Mouse (Mus musculus) liver, embryonic 13.5 days (tissue): Measurements from ENCODE around the gene Glrx. TPM values are rescaled to one million over a fixed set of nuclear protein-coding genes. Genes with fewer than 3 reads are reported as not detected.
"Not testable (repeated sequence)": the region's sequence is repeated elsewhere in the genome, so short reads cannot be mapped to it uniquely, and the experiment has no call there.

ENCODE experiments used
- ATAC-seq: fragments of 200-750 bp; cut with Nextera tagmentation; 2 replicates; pipeline ENCODE4 v1.8.0; 2017; ENCODE audit warnings: low read depth, mild to moderate bottlenecking, moderate number of reproducible peaks, moderate library complexity
- DNase-seq: peaks from one replicate; pipeline ENCODE4 v3.0.0; 2022
- H3K27ac ChIP-seq: fragments of 300-500 bp; sonication (generic); 2 replicates; pipeline ENCODE4 v1.5.1; 2015; ENCODE audit warnings: moderate library complexity, mild to moderate bottlenecking, inconsistent platforms
- H3K27me3 ChIP-seq: fragments of 300-500 bp; sonication (generic); 2 replicates; pipeline ENCODE4 v1.6.1; 2015; ENCODE audit warnings: mild to moderate bottlenecking, inconsistent platforms
- H3K36me3 ChIP-seq: fragments of 300-500 bp; sonication (generic); 2 replicates; pipeline ENCODE4 v1.6.1; 2015; ENCODE audit warnings: mild to moderate bottlenecking, inconsistent platforms
- H3K4me1 ChIP-seq: fragments of 300-500 bp; sonication (generic); replicated peaks from 2 replicates; pipeline ENCODE4 v1.6.1; 2015; ENCODE audit warnings: inconsistent platforms
- H3K4me2 ChIP-seq: fragments of 300-500 bp; sonication (generic); 2 replicates; pipeline ENCODE4 v1.6.1; 2015; ENCODE audit warnings: inconsistent platforms, mild to moderate bottlenecking, moderate library complexity
- H3K4me3 ChIP-seq: fragments of 300-500 bp; sonication (generic); replicated peaks from 2 replicates; pipeline ENCODE4 v1.5.1; 2015; ENCODE audit warnings: mild to moderate bottlenecking, inconsistent platforms
- H3K9ac ChIP-seq: fragments of 300-500 bp; sonication (generic); 2 replicates; pipeline ENCODE4 v1.6.1; 2015; ENCODE audit warnings: mild to moderate bottlenecking, inconsistent platforms
- H3K9me3 ChIP-seq: fragments of 300-500 bp; sonication (generic); replicated peaks from 2 replicates; pipeline ENCODE4 v1.6.1; 2016; ENCODE audit warnings: inconsistent platforms
- WGBS: fragments of 180-500 bp; shearing (Covaris S2); methylation state at CpG from one replicate; pipeline ENCODE4 v1.1.7; 2015; ENCODE audit not compliant: insufficient replicate concordance; 5-methylcytosine and 5-hydroxymethylcytosine counted together
- polyA plus RNA-seq: library from polyadenylated mRNA; unstranded; fragments of >200 nt; fragmentation: Nextera tagmentation; extraction: Ambion mirVana; gene quantifications from 2 replicates; pipeline ENCODE4 v1.2.1, GENCODE M21; 2015

The Glrx gene
- polyA plus RNA-seq, 1 experiment from 2014 or later = 32.2 TPM

- H3K9ac ChIP-seq = no peak overlapping the region
- 66% methylated on average over 3 of the region's 3 CpGs for WGBS
- no peaks in the 10 kb centered on the region for H3K4me1 ChIP-seq
- no peak overlapping the region for H3K27ac ChIP-seq
- DNase-seq (no peak), ATAC-seq (no peak)
- no peaks in the 10 kb centered on the region for H3K9me3 ChIP-seq
- no peak overlapping the region for H3K4me3 ChIP-seq
- H3K36me3 ChIP-seq = no peaks in the 10 kb centered on the region
- H3K4me2 ChIP-seq = no peak overlapping the region
- H3K27me3 ChIP-seq = no peaks in the 10 kb centered on the region
Observed at GRCm38 (mm10) chr13:75818945-75819706, 20.5 kb upstream of the Glrx start.

- ATAC-seq = no peak
- Histone ChIP-seq H3K9ac (no peak overlapping the region), H3K9me3 (no peaks in the 10 kb centered on the region), H3K27me3 (no peaks in the 10 kb centered on the region), H3K27ac (no peak overlapping the region), H3K4me3 (no peak overlapping the region), H3K4me1 (no peaks in the 10 kb centered on the region), H3K36me3 (no peaks in the 10 kb centered on the region), H3K4me2 (no peak overlapping the region)
- DNase-seq = no peak
Observed at GRCm38 (mm10) chr13:75819898-75820297, 19.8 kb upstream of the Glrx start.

- H3K9ac ChIP-seq, H3K27ac ChIP-seq, H3K36me3 ChIP-seq, H3K9me3 ChIP-seq, H3K4me1 ChIP-seq, DNase-seq, H3K4me2 ChIP-seq, H3K4me3 ChIP-seq, ATAC-seq, H3K27me3 ChIP-seq: not testable (repeated sequence)
- WGBS = 76% methylated on average over 4 of the region's 4 CpGs
Observed at GRCm38 (mm10) chr13:75822366-75822765, 17.3 kb upstream of the Glrx start.

GRCm38 (mm10) chr13:75823201-75823600 lies 16.5 kb upstream of the Glrx start:
- Histone ChIP-seq H3K4me2 (no peak overlapping the region), H3K36me3 (no peaks in the 10 kb centered on the region), H3K4me3 (no peak overlapping the region), H3K9me3 (no peaks in the 10 kb centered on the region), H3K27ac (no peak overlapping the region; the same call in 1 of the 2 replicates), H3K27me3 (no peaks in the 10 kb centered on the region), H3K9ac (no peak overlapping the region), H3K4me1 (no peaks in the 10 kb centered on the region)
- ATAC-seq (no peak), DNase-seq (no peak)
- 66% methylated on average over 9 of the region's 9 CpGs for WGBS

- no peak overlapping the region for H3K4me2 ChIP-seq
- no peak overlapping the region for H3K27ac ChIP-seq
- WGBS = 47% methylated on average over 5 of the region's 5 CpGs
- H3K9me3 ChIP-seq = no peaks in the 10 kb centered on the region
- H3K4me1 ChIP-seq = no peaks in the 10 kb centered on the region
- H3K4me3 ChIP-seq = no peak overlapping the region
- H3K9ac ChIP-seq = no peak overlapping the region
- H3K27me3 ChIP-seq = no peaks in the 10 kb centered on the region
- ATAC-seq (no peak), DNase-seq (no peak)
- no peaks in the 10 kb centered on the region for H3K36me3 ChIP-seq
Observed at GRCm38 (mm10) chr13:75824611-75825319, 14.9 kb upstream of the Glrx start.

GRCm38 (mm10) chr13:75825388-75825787 lies 14.3 kb upstream of the Glrx start:
- Histone ChIP-seq H3K27me3 (no peaks in the 10 kb centered on the region), H3K4me2 (no peak overlapping the region), H3K27ac (no peak overlapping the region), H3K36me3 (no peaks in the 10 kb centered on the region), H3K9me3 (no peaks in the 10 kb centered on the region), H3K4me3 (no peak overlapping the region), H3K9ac (no peak overlapping the region), H3K4me1 (no peaks in the 10 kb centered on the region)
- no peak for ATAC-seq
- WGBS = 68% methylated on average over 1 of the region's 1 CpGs
- no peak for DNase-seq

- H3K27ac ChIP-seq = no peak overlapping the region
- no peaks in the 10 kb centered on the region for H3K9me3 ChIP-seq
- H3K36me3 ChIP-seq = no peaks in the 10 kb centered on the region
- ATAC-seq (no peak), DNase-seq (no peak)
- H3K27me3 ChIP-seq = no peaks in the 10 kb centered on the region
- no peaks in the 10 kb centered on the region; the same call in 1 of the 2 replicates for H3K4me1 ChIP-seq
- 75% methylated on average over 1 of the region's 1 CpGs for WGBS
- H3K4me3 ChIP-seq = no peak overlapping the region
- no peak overlapping the region for H3K4me2 ChIP-seq
- H3K9ac ChIP-seq = no peak overlapping the region
Observed at GRCm38 (mm10) chr13:75830708-75831107, 9.0 kb upstream of the Glrx start.

- Histone ChIP-seq H3K4me2 (no peak overlapping the region), H3K27me3 (no peaks in the 10 kb centered on the region), H3K9me3 (no peaks in the 10 kb centered on the region), H3K4me3 (no peak overlapping the region), H3K27ac (no peak overlapping the region), H3K4me1 (no peaks in the 10 kb centered on the region; the same call in 1 of the 2 replicates), H3K36me3 (no peaks in the 10 kb centered on the region), H3K9ac (no peak overlapping the region)
- ATAC-seq (no peak), DNase-seq (no peak)
- 66% methylated on average over 6 of the region's 6 CpGs for WGBS
Observed at GRCm38 (mm10) chr13:75831710-75832109, 8.0 kb upstream of the Glrx start.

- DNase-seq (no peak), ATAC-seq (no peak)
- no peaks in the 10 kb centered on the region for H3K9me3 ChIP-seq
- H3K27me3 ChIP-seq = no peaks in the 10 kb centered on the region
- H3K4me1 ChIP-seq = no peaks in the 10 kb centered on the region; the same call in 1 of the 2 replicates
- no peak overlapping the region for H3K9ac ChIP-seq
- H3K27ac ChIP-seq = no peak overlapping the region
- no peak overlapping the region for H3K4me3 ChIP-seq
- no peaks in the 10 kb centered on the region for H3K36me3 ChIP-seq
- no peak overlapping the region for H3K4me2 ChIP-seq
Observed at GRCm38 (mm10) chr13:75832697-75833096, 7.0 kb upstream of the Glrx start.

- no peaks in the 10 kb centered on the region for H3K36me3 ChIP-seq
- DNase-seq (no peak), ATAC-seq (no peak)
- no peaks in the 10 kb centered on the region for H3K27me3 ChIP-seq
- H3K4me1 ChIP-seq = peaks cover 4% of the 10 kb centered on the region; the same call in 1 of the 2 replicates
- H3K4me3 ChIP-seq = no peak overlapping the region
- H3K9me3 ChIP-seq = no peaks in the 10 kb centered on the region
- H3K27ac ChIP-seq = no peak overlapping the region
- no peak overlapping the region for H3K9ac ChIP-seq
- H3K4me2 ChIP-seq = no peak overlapping the region
Observed at GRCm38 (mm10) chr13:75833499-75833898, 6.2 kb upstream of the Glrx start.

- no peak overlapping the region for H3K4me3 ChIP-seq
- no peak for DNase-seq
- 62% methylated on average over 2 of the region's 2 CpGs for WGBS
- no peaks in the 10 kb centered on the region for H3K36me3 ChIP-seq
- no peak overlapping the region for H3K9ac ChIP-seq
- no peak overlapping the region for H3K4me2 ChIP-seq
- peaks cover 22% of the 10 kb centered on the region for H3K4me1 ChIP-seq
- ATAC-seq = no peak
- no peaks in the 10 kb centered on the region for H3K9me3 ChIP-seq
- no peaks in the 10 kb centered on the region for H3K27me3 ChIP-seq
- no peak overlapping the region for H3K27ac ChIP-seq
Observed at GRCm38 (mm10) chr13:75835461-75835860, 4.2 kb upstream of the Glrx start.

- H3K27ac ChIP-seq = no peak overlapping the region
Observed at GRCm38 (mm10) chr13:75838506-75838905, 1.2 kb upstream of the Glrx start.

More at GRCm38 (mm10) chr13:75838506-75838905, 1.2 kb upstream of the Glrx start:
- Histone ChIP-seq H3K9ac (no peak overlapping the region), H3K4me3 (no peak overlapping the region), H3K27me3 (no peaks in the 10 kb centered on the region), H3K4me2 (no peak overlapping the region), H3K4me1 (peaks cover 51% of the 10 kb centered on the region), H3K9me3 (no peaks in the 10 kb centered on the region), H3K36me3 (no peaks in the 10 kb centered on the region)
- DNase-seq (no peak), ATAC-seq (no peak)
- WGBS = 78% methylated on average over 4 of the region's 4 CpGs
